Mouse (Mus musculus) kidney, postnatal 0 days (tissue): ENCODE measurements around the gene Slc22a18. TPM values are rescaled to one million over a fixed set of nuclear protein-coding genes. Genes with fewer than 3 reads are reported as not detected.

Source experiments
- ATAC-seq: fragments of 200-750 bp; cut with Nextera tagmentation; replicated peaks from 2 replicates; pipeline ENCODE4 v1.8.0; 2017; ENCODE audit warnings: low read depth, moderate number of reproducible peaks, moderate TSS enrichment, moderate library complexity; ENCODE audit not compliant: low FRiP score
- DNase-seq: peaks from one replicate; pipeline ENCODE4 v3.0.0-alpha.2; 2016; ENCODE audit warnings: low spot score
- H3K27ac ChIP-seq: fragments of 300-500 bp; sonication (generic); 2 replicates; pipeline ENCODE4 v1.5.1; 2014; ENCODE audit warnings: mild to moderate bottlenecking
- H3K27me3 ChIP-seq: fragments of 300-500 bp; sonication (generic); 2 replicates; pipeline ENCODE4 v1.6.1; 2014; ENCODE audit warnings: low read length, mixed read lengths; ENCODE audit not compliant: insufficient read depth
- H3K36me3 ChIP-seq: fragments of 300-500 bp; sonication (generic); 2 replicates; pipeline ENCODE4 v1.6.1; 2014; ENCODE audit warnings: low read length, mixed read lengths; ENCODE audit not compliant: insufficient read depth
- H3K4me1 ChIP-seq: fragments of 300-500 bp; sonication (generic); replicated peaks from 2 replicates; pipeline ENCODE4 v1.6.1; 2014; ENCODE audit warnings: antibody characterized with exemption, low read length, mixed read lengths; ENCODE audit not compliant: insufficient read depth
- H3K4me2 ChIP-seq: fragments of 300-500 bp; sonication (generic); 2 replicates; pipeline ENCODE4 v1.6.1; 2014; ENCODE audit warnings: mild to moderate bottlenecking, low read length, moderate library complexity, mixed read lengths
- H3K4me3 ChIP-seq: fragments of 300-500 bp; sonication (generic); replicated peaks from 2 replicates; pipeline ENCODE4 v1.5.1; 2014; ENCODE audit warnings: low read depth, low read length
- H3K9ac ChIP-seq: fragments of 300-500 bp; sonication (generic); 2 replicates; pipeline ENCODE4 v1.6.1; 2014; ENCODE audit warnings: low read depth, low read length
- H3K9me3 ChIP-seq: fragments of 300-500 bp; sonication (generic); replicated peaks from 2 replicates; pipeline ENCODE4 v1.6.1; 2016; ENCODE audit warnings: low read length, inconsistent platforms, mixed read lengths
- CTCF ChIP-seq: IDR thresholded peaks from 2 replicates; pipeline ENCODE4 v1.5.1; 2016; ENCODE audit warnings: antibody characterized with exemption, low read depth, mild to moderate bottlenecking, moderate library complexity
- WGBS: fragments of 180-500 bp; shearing (Covaris S2); extraction: QIAGEN DNeasy Blood & Tissue Kit; methylation state at CpG from one replicate; pipeline ENCODE4 v1.1.7; 2014; 5-methylcytosine and 5-hydroxymethylcytosine counted together
- polyA plus RNA-seq: library from polyadenylated mRNA; unstranded; fragments of >200 nt; fragmentation: Nextera tagmentation; extraction: Ambion mirVana; gene quantifications from 2 replicates; pipeline ENCODE4 v1.2.1, GENCODE M21; 2015

Slc22a18 gene
- polyA plus RNA-seq, 1 experiment from 2014 or later, result 22.1 TPM

DNA sequence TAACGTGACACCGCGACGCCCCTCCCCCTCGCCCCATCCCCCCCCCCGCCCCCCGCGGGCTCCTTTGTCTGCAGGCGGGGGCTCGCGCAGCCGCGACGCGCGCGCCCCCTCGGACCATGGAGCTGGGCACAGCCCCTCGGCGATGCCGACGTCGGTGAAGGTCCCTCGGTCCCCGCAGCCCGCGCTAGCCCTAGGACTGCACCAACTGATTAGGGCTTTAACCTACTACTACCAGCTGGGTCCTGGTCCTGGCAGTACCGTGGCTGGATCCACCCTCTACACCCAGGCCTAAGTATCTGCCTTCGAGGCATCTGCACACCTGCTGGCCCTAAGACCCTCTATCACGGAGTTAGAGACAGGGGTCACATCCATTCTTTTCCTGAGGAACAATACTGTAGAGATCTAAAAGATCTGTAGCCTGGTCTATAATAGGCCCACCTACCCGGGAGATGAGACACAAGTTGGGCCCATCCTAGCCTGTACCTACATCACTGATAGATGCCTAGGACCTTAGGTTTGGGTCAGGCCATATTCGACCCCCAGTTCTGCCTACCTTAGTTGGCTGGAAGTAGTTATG lies 12.2 kb upstream of the Slc22a18 start:
- H3K4me1 ChIP-seq, result no peaks in the 10 kb centered on the region
- peak overlapping the region; percentile 63; the same call in 1 of the 2 replicates for H3K4me2 ChIP-seq
- H3K9me3 ChIP-seq, result peaks cover 17% of the 10 kb centered on the region; the same call in 1 of the 2 replicates
- no peak overlapping the region for H3K27ac ChIP-seq
- ATAC-seq (peak; percentile 26; the same call in 1 of the 2 replicates), DNase-seq (no peak)
- TF ChIP-seq CTCF, result no peak
- 42% methylated on average over 27 of the region's 32 CpGs for WGBS
- H3K9ac ChIP-seq, result 0 out of 2 replicates have a peak overlapping the region, but pooled peaks have one; percentile 23
- H3K4me3 ChIP-seq, result peak overlapping the region; percentile 52
- H3K27me3 ChIP-seq, result no peaks in the 10 kb centered on the region
- H3K36me3 ChIP-seq, result no peaks in the 10 kb centered on the region

DNA sequence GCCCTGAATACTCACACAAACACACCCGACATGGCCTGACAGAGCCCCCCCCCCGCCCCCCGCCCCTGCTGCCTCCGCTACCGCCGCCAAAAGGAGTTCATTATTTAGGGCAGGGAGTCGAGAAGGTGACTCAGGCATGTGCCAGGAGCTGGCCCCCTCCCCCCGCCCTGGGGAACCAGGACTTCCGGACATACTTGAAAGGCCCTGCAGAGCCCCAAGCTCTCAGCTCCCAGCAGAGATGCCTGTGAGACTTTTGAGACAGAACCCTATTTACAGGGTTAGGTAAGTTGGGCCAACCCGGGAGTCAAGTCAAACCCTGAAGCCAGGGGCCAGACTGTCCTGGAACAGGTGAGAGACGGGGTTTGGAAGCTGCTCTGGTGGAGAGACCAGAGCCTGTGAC lies 11.6 kb upstream of the Slc22a18 start:
- peaks cover 17% of the 10 kb centered on the region; the same call in 1 of the 2 replicates for H3K9me3 ChIP-seq
- H3K27ac ChIP-seq, result no peak overlapping the region
- ATAC-seq (no peak), DNase-seq (no peak)
- H3K27me3 ChIP-seq, result no peaks in the 10 kb centered on the region
- WGBS, result 38% methylated on average over 11 of the region's 11 CpGs
- no peak overlapping the region for H3K9ac ChIP-seq
- H3K36me3 ChIP-seq, result no peaks in the 10 kb centered on the region
- no peak for TF ChIP-seq CTCF
- no peak overlapping the region for H3K4me3 ChIP-seq
- H3K4me2 ChIP-seq, result no peak overlapping the region
- H3K4me1 ChIP-seq, result no peaks in the 10 kb centered on the region

DNA sequence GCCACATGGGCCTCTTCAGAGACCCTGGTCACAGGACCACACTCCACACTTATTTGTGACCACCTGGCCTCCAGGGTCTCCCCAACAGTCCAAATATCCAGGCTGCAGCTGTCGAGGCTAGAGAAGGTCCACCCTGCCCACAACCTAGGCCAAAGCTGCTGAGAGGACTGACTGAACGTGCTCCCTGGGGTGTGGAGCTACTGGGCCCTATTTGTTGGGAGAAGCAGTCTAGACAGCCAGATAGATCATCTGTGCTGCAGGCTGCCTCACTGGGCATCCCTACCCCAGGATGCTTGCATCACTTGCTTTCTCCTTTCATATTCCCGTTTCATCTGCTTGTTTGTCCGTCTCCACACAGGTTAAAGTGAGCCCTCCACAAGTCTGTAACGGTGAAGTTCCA lies 11.0 kb upstream of the Slc22a18 start:
- DNase-seq, result no peak
- H3K4me2 ChIP-seq, result no peak overlapping the region
- no peaks in the 10 kb centered on the region for H3K36me3 ChIP-seq
- H3K9me3 ChIP-seq, result peaks cover 17% of the 10 kb centered on the region; the same call in 1 of the 2 replicates
- no peaks in the 10 kb centered on the region for H3K27me3 ChIP-seq
- H3K4me1 ChIP-seq, result no peaks in the 10 kb centered on the region
- H3K27ac ChIP-seq, result no peak overlapping the region
- no peak for TF ChIP-seq CTCF
- WGBS, result 76% methylated on average over 5 of the region's 5 CpGs
- no peak overlapping the region for H3K9ac ChIP-seq
- H3K4me3 ChIP-seq, result no peak overlapping the region
- ATAC-seq, result no peak

DNA sequence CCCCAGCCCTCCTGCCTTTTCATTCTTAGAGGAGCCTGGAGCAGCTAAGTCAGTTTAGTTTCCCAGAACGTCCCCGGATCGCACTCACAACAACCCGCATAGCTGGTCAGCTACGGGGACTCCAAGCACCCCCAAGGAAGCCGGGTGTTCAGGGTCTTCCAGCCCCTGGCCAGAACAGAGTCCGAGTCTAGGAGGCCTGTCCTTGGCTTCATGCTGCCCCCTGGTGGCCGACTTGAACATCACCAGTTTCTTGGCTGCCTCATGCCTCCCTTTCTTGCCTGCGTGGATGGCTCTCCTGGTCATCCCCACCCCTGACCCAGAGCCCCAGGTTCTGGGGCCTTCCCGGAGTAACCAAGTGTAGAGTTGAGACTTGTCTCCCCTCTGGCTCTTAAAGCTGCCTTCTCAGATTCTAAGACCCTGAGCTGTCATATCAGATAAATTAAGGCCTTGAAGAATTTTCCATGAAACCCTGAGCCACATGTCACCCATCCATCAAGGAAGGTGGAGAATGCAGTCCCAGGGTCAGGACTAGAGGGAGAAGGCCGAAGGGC lies 9.6 kb upstream of the Slc22a18 start:
- WGBS, result 27% methylated on average over 11 of the region's 11 CpGs
- Histone ChIP-seq H3K4me1 (no peaks in the 10 kb centered on the region), H3K4me3 (no peak overlapping the region), H3K27ac (no peak overlapping the region), H3K36me3 (no peaks in the 10 kb centered on the region), H3K9ac (no peak overlapping the region), H3K9me3 (peaks cover 17% of the 10 kb centered on the region; the same call in 1 of the 2 replicates), H3K27me3 (no peaks in the 10 kb centered on the region), H3K4me2 (no peak overlapping the region)
- ATAC-seq, result no peak
- DNase-seq, result peak; percentile 86
- TF ChIP-seq CTCF, result peak; percentile 85

DNA sequence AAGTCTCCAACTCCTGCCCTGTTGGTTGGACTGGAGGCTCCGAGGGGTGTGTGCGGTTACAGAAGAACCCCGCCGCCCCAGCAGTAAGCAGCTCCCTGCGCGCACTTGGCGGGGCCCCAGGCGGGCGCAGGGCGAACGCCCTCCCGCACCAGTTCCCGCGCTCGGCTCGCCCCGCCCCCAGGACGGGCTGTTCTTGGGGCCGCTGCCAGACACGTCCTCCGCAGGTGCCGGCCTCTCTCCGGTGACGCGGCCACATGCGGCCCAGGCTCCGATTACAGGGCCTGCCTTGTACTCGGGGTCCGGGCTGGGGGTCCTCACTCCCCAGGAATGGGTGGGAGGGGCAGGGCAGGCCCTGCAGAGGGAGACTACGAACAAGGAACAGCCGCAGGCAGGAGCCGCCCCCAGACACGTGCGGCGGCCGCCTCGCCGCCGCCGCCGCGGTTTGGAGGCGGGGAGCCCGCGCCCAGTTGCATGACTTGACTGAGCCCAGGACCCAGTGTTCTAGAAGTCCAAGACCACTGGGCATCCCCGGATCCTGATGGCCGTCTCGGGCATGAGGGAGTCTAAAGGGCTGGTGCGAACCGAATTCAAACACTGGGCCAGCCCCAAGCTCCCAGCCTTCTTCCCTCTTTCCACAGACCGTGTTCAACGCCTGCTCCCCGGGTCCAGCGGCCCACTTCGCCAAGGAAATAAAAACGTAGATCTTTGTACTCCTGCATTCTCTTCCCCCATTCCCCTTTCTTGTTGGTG lies 8.6 kb upstream of the Slc22a18 start:
- Histone ChIP-seq H3K4me3 (peak overlapping the region; percentile 11; the same call in 1 of the 2 replicates), H3K9me3 (peaks cover 10% of the 10 kb centered on the region; the same call in 1 of the 2 replicates), H3K27ac (no peak overlapping the region), H3K4me2 (peak overlapping the region; percentile 55), H3K27me3 (no peaks in the 10 kb centered on the region), H3K4me1 (no peaks in the 10 kb centered on the region), H3K9ac (peak overlapping the region; percentile 29; the same call in 1 of the 2 replicates), H3K36me3 (no peaks in the 10 kb centered on the region)
- no peak for TF ChIP-seq CTCF
- ATAC-seq (no peak), DNase-seq (no peak)
- WGBS, result 27% methylated on average over 52 of the region's 56 CpGs

DNA sequence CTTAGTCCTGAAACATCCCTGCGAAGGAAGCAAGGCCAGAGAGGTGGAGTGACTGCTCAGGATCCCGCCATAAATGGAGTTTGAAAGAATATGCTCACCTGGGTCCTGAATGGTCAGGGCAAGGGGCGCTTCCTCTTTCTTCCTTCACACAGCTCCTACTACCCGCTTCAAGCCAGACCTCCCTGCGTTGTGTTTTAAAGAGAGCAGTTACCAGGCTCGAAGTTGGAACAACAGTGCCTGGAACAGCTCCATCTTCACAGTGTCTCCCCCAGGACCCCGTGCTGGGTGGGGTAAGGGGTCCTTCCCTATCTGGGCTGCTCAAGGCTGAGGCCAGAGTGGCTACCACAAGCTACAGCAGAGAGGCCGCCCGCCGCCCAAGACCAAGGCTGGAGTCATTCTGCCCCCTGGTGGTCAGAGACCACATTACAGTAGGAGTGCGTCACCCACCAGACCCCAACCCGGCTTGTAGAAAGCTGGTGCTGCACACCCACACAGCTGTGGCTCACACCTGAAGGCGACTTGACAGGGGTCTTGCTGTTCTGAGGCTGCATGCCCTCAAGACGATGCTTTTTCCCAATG lies 7.3 kb upstream of the Slc22a18 start:
- DNase-seq, result peak; percentile 86
- H3K27ac ChIP-seq, result no peak overlapping the region
- H3K4me3 ChIP-seq, result no peak overlapping the region
- no peaks in the 10 kb centered on the region for H3K4me1 ChIP-seq
- WGBS, result 44% methylated on average over 14 of the region's 14 CpGs
- no peak overlapping the region for H3K9ac ChIP-seq
- H3K36me3 ChIP-seq, result no peaks in the 10 kb centered on the region
- no peak overlapping the region for H3K4me2 ChIP-seq
- peak; percentile 18; the same call in 1 of the 2 replicates for ATAC-seq
- no peaks in the 10 kb centered on the region for H3K27me3 ChIP-seq
- TF ChIP-seq CTCF, result peak; percentile 98
- no peaks in the 10 kb centered on the region for H3K9me3 ChIP-seq
